Mouse (Mus musculus) lung, embryonic 14.5 days (tissue): ENCODE results near the gene Figla. TPM values are rescaled to one million over a fixed set of nuclear protein-coding genes. Genes with fewer than 3 reads are reported as not detected.
"Not testable (repeated sequence)": the region's sequence is repeated elsewhere in the genome, so short reads cannot be mapped to it uniquely, and the experiment has no call there.

Experiments
- ATAC-seq: fragments of 200-750 bp; cut with Nextera tagmentation; 2 replicates; pipeline ENCODE4 v1.8.0; 2017; ENCODE audit warnings: mild to moderate bottlenecking, moderate TSS enrichment, moderate library complexity; ENCODE audit not compliant: insufficient read depth
- DNase-seq: peaks from one replicate; pipeline ENCODE4 v3.0.0-alpha.2; 2015
- H3K27ac ChIP-seq: fragments of 300-500 bp; sonication (generic); 2 replicates; pipeline ENCODE4 v1.5.1; 2014; ENCODE audit warnings: low read depth, mild to moderate bottlenecking, moderate library complexity
- H3K27me3 ChIP-seq: fragments of 300-500 bp; sonication (generic); 2 replicates; pipeline ENCODE4 v1.6.1; 2014; ENCODE audit warnings: low read length, control low read depth; ENCODE audit not compliant: insufficient read depth
- H3K36me3 ChIP-seq: fragments of 300-500 bp; sonication (generic); 2 replicates; pipeline ENCODE4 v1.6.1; 2014; ENCODE audit warnings: control low read depth; ENCODE audit not compliant: insufficient read depth
- H3K4me1 ChIP-seq: fragments of 300-500 bp; sonication (generic); 2 replicates; pipeline ENCODE4 v1.6.1; 2014; ENCODE audit warnings: antibody characterized with exemption, control low read depth; ENCODE audit not compliant: insufficient read depth
- H3K4me2 ChIP-seq: fragments of 300-500 bp; sonication (generic); 2 replicates; pipeline ENCODE4 v1.6.1; 2014; ENCODE audit warnings: mild to moderate bottlenecking
- H3K4me3 ChIP-seq: fragments of 300-500 bp; sonication (generic); 2 replicates; pipeline ENCODE4 v1.5.1; 2014; ENCODE audit warnings: low read depth, low read length
- H3K9ac ChIP-seq: fragments of 300-500 bp; sonication (generic); 2 replicates; pipeline ENCODE4 v1.6.1; 2014
- H3K9me3 ChIP-seq: fragments of 300-500 bp; sonication (generic); 2 replicates; pipeline ENCODE4 v1.6.1; 2016; ENCODE audit warnings: low read depth, low read length, control low read depth
- CTCF ChIP-seq: IDR thresholded peaks from 2 replicates; pipeline ENCODE4 v1.5.1; 2016; ENCODE audit warnings: antibody characterized with exemption, low read depth
- WGBS: fragments of 180-500 bp; shearing (Covaris S2); extraction: QIAGEN DNeasy Blood & Tissue Kit; methylation state at CpG from one replicate; pipeline ENCODE4 v1.1.7; 2014; 5-methylcytosine and 5-hydroxymethylcytosine counted together
- polyA plus RNA-seq: library from polyadenylated mRNA; unstranded; fragments of >200 nt; fragmentation: Nextera tagmentation; extraction: Ambion mirVana; gene quantifications from 2 replicates; pipeline ENCODE4 v1.2.1, GENCODE M21; 2014

The Figla gene
- polyA plus RNA-seq, 1 experiment from 2014 or later = not detected

- peak; percentile 76 for TF ChIP-seq CTCF
- ATAC-seq = no peak
These were observed 6.0 kb upstream of the Figla start for GRCm38 (mm10) chr6:86009980-86010379.

GRCm38 (mm10) chr6:86014812-86015211 is 1.2 kb upstream of the Figla start:
- DNase-seq (peak; percentile 14), ATAC-seq (peak; percentile 49; the same call in 1 of the 2 replicates)
- not testable (repeated sequence) for H3K27ac ChIP-seq, H3K4me3 ChIP-seq, H3K4me1 ChIP-seq, H3K27me3 ChIP-seq, H3K9me3 ChIP-seq, H3K4me2 ChIP-seq, H3K9ac ChIP-seq, H3K36me3 ChIP-seq
- WGBS = 47% methylated on average over 5 of the region's 5 CpGs

More at GRCm38 (mm10) chr6:86009980-86010379, 6.0 kb upstream of the Figla start:
- Histone ChIP-seq H3K27me3 (no peaks in the 10 kb centered on the region), H3K4me1 (no peaks in the 10 kb centered on the region), H3K27ac (no peak overlapping the region), H3K4me2 (no peak overlapping the region), H3K9ac (no peak overlapping the region), H3K9me3 (no peaks in the 10 kb centered on the region), H3K36me3 (no peaks in the 10 kb centered on the region), H3K4me3 (no peak overlapping the region)
- DNase-seq = peak; percentile 71
- WGBS = 38% methylated on average over 4 of the region's 4 CpGs

GRCm38 (mm10) chr6:86016793-86017350 is 901 bp downstream of the Figla start:
- no peaks in the 10 kb centered on the region for H3K4me1 ChIP-seq
- no peak for TF ChIP-seq CTCF
- ATAC-seq = no peak
- H3K9ac ChIP-seq = no peak overlapping the region
- WGBS = 70% methylated on average over 22 of the region's 23 CpGs
- no peaks in the 10 kb centered on the region for H3K36me3 ChIP-seq
- no peak overlapping the region for H3K4me2 ChIP-seq
- H3K27me3 ChIP-seq = no peaks in the 10 kb centered on the region
- H3K9me3 ChIP-seq = no peaks in the 10 kb centered on the region
- DNase-seq = no peak
- H3K4me3 ChIP-seq = no peak overlapping the region
- H3K27ac ChIP-seq = no peak overlapping the region

DNA sequence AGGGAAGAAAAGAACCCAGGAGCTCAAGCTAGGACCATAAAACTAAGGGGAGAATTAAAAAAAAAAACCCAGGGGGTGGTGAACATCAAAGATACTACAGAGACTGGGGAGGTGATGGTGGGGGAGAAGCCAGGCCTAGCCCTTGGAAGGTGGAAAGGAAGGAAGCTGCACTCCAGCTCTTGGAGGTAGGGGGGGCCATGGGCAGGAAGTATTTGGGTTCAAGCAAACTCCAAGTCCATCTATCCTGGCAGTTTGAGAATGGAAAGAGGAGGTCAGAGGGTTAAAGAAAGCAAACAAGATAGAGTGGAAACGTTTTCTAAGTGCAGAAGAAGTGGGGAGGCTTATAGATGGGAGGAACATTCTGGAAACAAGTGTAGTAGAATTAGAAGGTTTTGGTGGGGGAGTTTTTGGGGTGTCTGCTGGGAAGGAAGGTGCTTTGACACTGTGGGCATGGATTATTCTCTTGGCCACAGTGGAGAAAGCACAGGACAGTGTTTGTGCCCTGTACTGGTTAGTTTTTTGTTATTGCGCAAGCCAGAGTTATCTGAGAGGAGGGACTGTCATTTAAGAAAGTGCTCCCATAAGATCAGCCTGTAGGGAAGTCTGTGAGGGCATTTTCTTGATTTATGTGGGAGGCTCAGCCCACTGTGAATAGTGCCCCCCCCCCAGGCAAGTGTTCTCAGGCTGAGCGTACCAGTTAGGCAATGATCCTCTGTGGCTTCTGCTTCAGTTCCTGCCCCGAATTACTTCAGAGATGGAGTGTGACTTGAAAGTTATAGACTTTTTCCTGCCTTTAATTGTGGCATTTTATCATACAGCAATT is 3.7 kb downstream of the Figla start:
- no peak overlapping the region for H3K4me2 ChIP-seq
- no peak overlapping the region for H3K9ac ChIP-seq
- TF ChIP-seq CTCF = no peak
- H3K36me3 ChIP-seq = no peaks in the 10 kb centered on the region
- no peak for DNase-seq
- ATAC-seq = no peak
- WGBS = 33% methylated on average over 4 of the region's 4 CpGs
- H3K4me1 ChIP-seq = no peaks in the 10 kb centered on the region
- H3K4me3 ChIP-seq = no peak overlapping the region
- no peaks in the 10 kb centered on the region for H3K27me3 ChIP-seq
- no peaks in the 10 kb centered on the region for H3K9me3 ChIP-seq
- no peak overlapping the region for H3K27ac ChIP-seq

DNA sequence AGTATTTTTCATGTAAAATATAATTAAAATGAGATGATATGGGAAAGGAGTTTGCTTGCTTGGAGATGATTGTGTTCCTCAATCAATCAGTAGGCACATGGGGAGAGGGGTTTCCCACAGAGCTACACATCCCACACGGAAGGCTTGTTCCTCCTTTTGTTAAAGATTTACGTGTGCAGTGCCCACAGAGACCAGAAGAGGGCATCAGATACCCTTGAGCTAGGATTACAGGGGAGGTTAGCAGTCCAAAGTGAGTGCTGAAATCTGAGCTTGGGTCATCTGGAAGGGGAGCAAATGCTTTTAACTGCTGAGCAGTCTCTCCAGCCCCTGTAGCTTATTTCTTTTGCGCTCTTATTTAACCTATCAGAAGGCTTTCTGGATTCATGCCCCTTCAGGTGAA is 5.0 kb downstream of the Figla start:
- ATAC-seq = no peak
- no peaks in the 10 kb centered on the region for H3K9me3 ChIP-seq
- no peak overlapping the region for H3K9ac ChIP-seq
- no peak overlapping the region for H3K4me2 ChIP-seq
- H3K27ac ChIP-seq = no peak overlapping the region
- TF ChIP-seq CTCF = peak; percentile 69
- H3K4me3 ChIP-seq = no peak overlapping the region
- peak; percentile 64 for DNase-seq
- no peaks in the 10 kb centered on the region for H3K27me3 ChIP-seq
- no peaks in the 10 kb centered on the region for H3K36me3 ChIP-seq
- 33% methylated on average over 3 of the region's 3 CpGs for WGBS
- H3K4me1 ChIP-seq = no peaks in the 10 kb centered on the region

GRCm38 (mm10) chr6:86026632-86027292 is 10.8 kb downstream of the Figla start:
- no peaks in the 10 kb centered on the region for H3K9me3 ChIP-seq
- no peaks in the 10 kb centered on the region for H3K4me1 ChIP-seq
- 70% methylated on average over 8 of the region's 8 CpGs for WGBS
- no peak overlapping the region for H3K9ac ChIP-seq
- no peaks in the 10 kb centered on the region for H3K36me3 ChIP-seq
- H3K4me3 ChIP-seq = no peak overlapping the region
- ATAC-seq = no peak
- TF ChIP-seq CTCF = no peak
- no peak overlapping the region for H3K4me2 ChIP-seq
- no peak overlapping the region for H3K27ac ChIP-seq
- DNase-seq = no peak
- peaks cover 31% of the 10 kb centered on the region for H3K27me3 ChIP-seq

- ATAC-seq (no peak), DNase-seq (no peak)
- 53% methylated on average over 2 of the region's 2 CpGs for WGBS
- Histone ChIP-seq H3K27me3 (peaks cover 31% of the 10 kb centered on the region), H3K4me2 (peak overlapping the region; percentile 92), H3K4me1 (no peaks in the 10 kb centered on the region), H3K9ac (peak overlapping the region; percentile 45), H3K27ac (no peak overlapping the region), H3K36me3 (no peaks in the 10 kb centered on the region), H3K9me3 (no peaks in the 10 kb centered on the region), H3K4me3 (peak overlapping the region; percentile 44)
- no peak for TF ChIP-seq CTCF
These were observed 12.2 kb downstream of the Figla start for GRCm38 (mm10) chr6:86028150-86028549.
